Mouse (Mus musculus) G1E (cell line): ENCODE data around the gene Trpv1.

ENCODE experiments used
- CTCF ChIP-seq: IDR thresholded peaks from 2 replicates; pipeline ENCODE4 v1.5.1; 2012; ENCODE audit warnings: low read depth, low read length, inconsistent platforms, mixed read lengths
- GATA1 ChIP-seq: IDR thresholded peaks from 2 replicates; pipeline ENCODE4 v1.6.1; 2012; ENCODE audit warnings: borderline replicate concordance, low read length, inconsistent platforms, mixed read lengths
- GATA2 ChIP-seq: IDR thresholded peaks from 2 replicates; pipeline ENCODE4 v1.6.1; 2012; ENCODE audit warnings: low read depth, low read length, inconsistent platforms, borderline replicate concordance
- POLR2AphosphoS5 ChIP-seq: IDR thresholded peaks from 2 replicates; pipeline ENCODE4 v1.6.1; 2012; ENCODE audit warnings: low read depth, low read length, inconsistent platforms; ENCODE audit not compliant: insufficient replicate concordance
- TAL1 ChIP-seq: conservative IDR thresholded peaks from 2 replicates; pipeline ENCODE4 v1.6.1; 2012; ENCODE audit warnings: low read depth, low read length, inconsistent platforms, mixed read lengths

DNA sequence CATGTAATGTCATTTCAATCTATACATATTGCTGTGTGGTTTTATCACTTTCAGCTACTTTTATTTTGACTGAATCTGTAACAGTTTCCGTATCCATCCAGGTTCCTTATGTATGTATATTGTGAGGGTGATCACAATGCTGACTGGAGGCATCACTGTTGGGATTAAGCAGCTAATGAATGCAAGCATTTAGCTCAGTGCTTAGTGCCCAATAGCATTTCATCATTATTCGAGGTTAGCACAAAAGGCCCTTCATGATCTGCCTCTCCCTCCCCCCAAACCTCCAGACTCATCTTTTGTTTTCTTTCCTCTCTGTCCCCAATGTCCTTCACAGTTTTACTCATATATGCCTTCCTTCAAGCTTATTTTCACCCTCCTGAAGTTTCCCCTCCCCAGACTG, 69.0 kb downstream of the Trpv1 start:
- no peak for TF ChIP-seq CTCF
- TF ChIP-seq TAL1 = no peak
- TF ChIP-seq POLR2AphosphoS5 = no peak
- no peak for TF ChIP-seq GATA2
- no peak for TF ChIP-seq GATA1
